9 mouse cellular contexts compared by ENCODE assay signal in the genomic region with DNA sequence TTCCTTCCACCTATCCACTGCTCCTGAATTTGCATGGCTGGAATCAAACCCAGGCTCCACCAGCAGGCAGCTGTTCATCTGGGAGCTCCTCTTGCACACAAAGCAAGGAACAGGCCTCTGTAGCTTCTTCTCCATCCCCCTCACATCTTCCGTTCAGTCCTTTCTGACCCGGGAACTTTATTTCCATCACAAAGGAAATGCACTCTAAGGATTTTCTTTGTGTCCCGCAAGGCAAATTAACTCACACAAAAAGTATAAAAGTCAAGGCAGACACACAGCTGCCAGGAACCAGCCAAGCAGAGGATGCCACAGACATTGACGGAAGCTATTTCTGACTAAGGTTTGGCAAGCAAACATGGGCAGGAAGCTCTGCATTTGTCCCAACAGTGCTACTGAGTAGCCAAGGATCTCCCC. TPM values are rescaled to one million over a fixed set of nuclear protein-coding genes. Genes with fewer than 3 reads are reported as not detected.
DNase-seq lines count a peak whose midpoint lies in the region; ATAC-seq and TF ChIP-seq lines count a peak whose summit lies in the region.
"Had no signal": no experiment of that assay in that cellular context is flagged by ENCODE, and none has a peak within 500 bp of the region (broad histone marks: within the 10 kb centered on the region; RNA-seq: fewer than 3 reads in every experiment).

No protein-coding gene starts in this region.

- no peak for TF ChIP-seq POLR2A in myocyte (IDR thresholded peaks at IDR 0.05; ENCODE audit: insufficient read length, low read depth)

- H3K27me3 ChIP-seq in megakaryocyte, embryonic 14.5 days (replicated peaks) = peaks cover 30% of the 10 kb centered on the region
- H3K27me3 ChIP-seq in forebrain, embryonic 13.5 days = no peaks in the 10 kb centered on the region
- H3K27me3 ChIP-seq in limb, embryonic 10.5 days (ENCODE audit: low read depth, poor library complexity, severe bottlenecking) = no peaks in the 10 kb centered on the region
- no peaks in the 10 kb centered on the region for H3K27me3 ChIP-seq in myocyte (ENCODE audit: control insufficient read depth, insufficient read depth, insufficient read length)

- no peaks in the 10 kb centered on the region for H3K79me2 ChIP-seq in myocyte (ENCODE audit: control insufficient read depth, insufficient read depth)

- DNase-seq in limb, embryonic 10.5 days (ENCODE audit: low spot score) = no peak
- no peak for DNase-seq in thymus, postnatal 36 days
- no peak for DNase-seq in left cerebral cortex, adult 11 months (ENCODE audit: low spot score)
- no peak for DNase-seq in layer of hippocampus, postnatal 14 days (ENCODE audit: low spot score in 2 of 2)

- peaks cover 75% of the 10 kb centered on the region for H3K36me3 ChIP-seq in megakaryocyte, embryonic 14.5 days (replicated peaks; ENCODE audit: low read length)
- H3K36me3 ChIP-seq in forebrain, embryonic 13.5 days (ENCODE audit: poor library complexity, severe bottlenecking) = peaks cover 65% of the 10 kb centered on the region
- peaks cover 96% of the 10 kb centered on the region for H3K36me3 ChIP-seq in limb, embryonic 10.5 days
- H3K36me3 ChIP-seq in myocyte (ENCODE audit: control insufficient read depth, insufficient read depth) = no peaks in the 10 kb centered on the region

- WGBS in forebrain, embryonic 13.5 days = under 1% methylated on average over 4 of the region's 4 CpGs
- WGBS in limb, embryonic 10.5 days = 80% methylated on average over 4 of the region's 4 CpGs

- no peaks in the 10 kb centered on the region for H3K9me3 ChIP-seq in megakaryocyte, embryonic 14.5 days
- no peaks in the 10 kb centered on the region for H3K9me3 ChIP-seq in forebrain, embryonic 13.5 days (replicated peaks)
- no peaks in the 10 kb centered on the region for H3K9me3 ChIP-seq in limb, embryonic 10.5 days (replicated peaks)

- no peak overlapping the region for H3ac ChIP-seq in myocyte (ENCODE audit: control insufficient read depth, insufficient read length)

- 0 out of 2 replicates have a peak overlapping the region, but pooled peaks have one; percentile 4 for H3K4me2 ChIP-seq in forebrain, embryonic 13.5 days
- H3K4me2 ChIP-seq in myocyte (ENCODE audit: low read depth) = peak overlapping the region; percentile 45

- H3K4me3 ChIP-seq in megakaryocyte, embryonic 14.5 days (replicated peaks) = peak overlapping the region; percentile 85
- no peak overlapping the region for H3K4me3 ChIP-seq in forebrain, embryonic 13.5 days
- H3K4me3 ChIP-seq in limb, embryonic 10.5 days = no peak overlapping the region
- H3K4me3 ChIP-seq in myocyte = no peak overlapping the region

- ATAC-seq in megakaryocyte, adult 5-6 weeks (ENCODE audit: poor library complexity, severe bottlenecking) = no peak
- ATAC-seq in forebrain, embryonic 13.5 days = peak; percentile 31; the same call in 1 of the 2 replicates

- H3K27ac ChIP-seq in forebrain, embryonic 13.5 days = peak overlapping the region; percentile 72
- peak overlapping the region; percentile 68 for H3K27ac ChIP-seq in limb, embryonic 10.5 days

- H3K9ac ChIP-seq in forebrain, embryonic 13.5 days = 0 out of 2 replicates have a peak overlapping the region, but pooled peaks have one; percentile 14

- peaks cover 40% of the 10 kb centered on the region for H3K4me1 ChIP-seq in megakaryocyte, embryonic 14.5 days
- H3K4me1 ChIP-seq in forebrain, embryonic 13.5 days = peaks cover 37% of the 10 kb centered on the region
- peaks cover 24% of the 10 kb centered on the region for H3K4me1 ChIP-seq in limb, embryonic 10.5 days

TF ChIP-seq in myocyte, 11 proteins besides CTCF, POLR2A, EP300 and RAD21:
- TF ChIP-seq POLR2AphosphoS2 (IDR thresholded peaks at IDR 0.05; ENCODE audit: insufficient read length, low read depth) = no peak
- TF ChIP-seq MYOD1 (IDR thresholded peaks at IDR 0.05; ENCODE audit: control insufficient read depth in 1 of 3, insufficient read length in 2 of 3, low read depth in 2 of 3) = no peak
- no peak for TF ChIP-seq CEBPB (IDR thresholded peaks at IDR 0.05; ENCODE audit: insufficient read depth, poor library complexity, severe bottlenecking)
- TF ChIP-seq E2F4 (IDR thresholded peaks at IDR 0.05; ENCODE audit: insufficient read depth) = no peak
- TF ChIP-seq REST (IDR thresholded peaks at IDR 0.05; ENCODE audit: insufficient read depth, insufficient read length) = no peak
- TF ChIP-seq SRF (IDR thresholded peaks at IDR 0.05; ENCODE audit: control insufficient read depth, insufficient read length, low read depth) = no peak
- TF ChIP-seq USF1 (IDR thresholded peaks at IDR 0.05; ENCODE audit: low read depth) = no peak
- no peak for TF ChIP-seq TCF3 (IDR thresholded peaks at IDR 0.05; ENCODE audit: insufficient read length, low read depth)
- TF ChIP-seq MYOG (IDR thresholded peaks at IDR 0.05; ENCODE audit: control insufficient read depth in 1 of 3, insufficient read depth in 1 of 3, insufficient read length in 2 of 3, low read depth in 2 of 3) = no peak
- no peak for TF ChIP-seq TCF12 (IDR thresholded peaks at IDR 0.05; ENCODE audit: insufficient read depth, poor library complexity, severe bottlenecking)
- no peak for TF ChIP-seq MAX (IDR thresholded peaks at IDR 0.05; ENCODE audit: low read depth)

RNA-seq across cellular contexts. Expression of a gene that starts 18.6 kb away (rescaled TPM):
- polyA plus RNA-seq in megakaryocyte, embryonic 14.5 days (2012; ENCODE audit: insufficient read depth, low replicate concordance) = 1.9 and 3.4 TPM in 2 replicates
- 17.0 and 24.1 TPM in 2 replicates for total RNA-seq in megakaryocyte, adult 5-6 weeks (2015)
- total RNA-seq in megakaryocyte, adult 5-6 weeks (2017) = 30.2 and 42.0 TPM in 2 replicates
- 76.4 and 80.6 TPM in 2 replicates for polyA plus RNA-seq in forebrain, embryonic 13.5 days (2015; fragmentation: Nextera tagmentation; extraction: Ambion mirVana)
- 78.4 and 80.2 TPM in 2 replicates for polyA plus RNA-seq in limb, embryonic 10.5 days (2016; fragmentation: Nextera tagmentation; extraction: Ambion mirVana)
- polyA plus RNA-seq in myocyte (2012; fragmentation: generic; extraction: Trizol) = 4.8 TPM
- total RNA-seq in layer of hippocampus, postnatal 14 days (2021) = 10 to 100 TPM; 57.0 to 59.4 TPM

RNA-seq across cellular contexts. Expression of a gene that starts 36.9 kb away (rescaled TPM):
- polyA plus RNA-seq in megakaryocyte, embryonic 14.5 days (2012; ENCODE audit: insufficient read depth, low replicate concordance) = not detected in 2 replicates
- not detected in 2 replicates for total RNA-seq in megakaryocyte, adult 5-6 weeks (2015)
- total RNA-seq in megakaryocyte, adult 5-6 weeks (2017) = not detected in 2 replicates
- not detected in 2 replicates for polyA plus RNA-seq in forebrain, embryonic 13.5 days (2015; fragmentation: Nextera tagmentation; extraction: Ambion mirVana)
- polyA plus RNA-seq in limb, embryonic 10.5 days (2016; fragmentation: Nextera tagmentation; extraction: Ambion mirVana) = not detected in 2 replicates
- polyA plus RNA-seq in myocyte (2012; fragmentation: generic; extraction: Trizol) = not detected
- not detected for total RNA-seq in layer of hippocampus, postnatal 14 days (2021)
- polyA plus RNA-seq: large intestine, adult 2 months had no signal

RNA-seq across cellular contexts. Expression of a gene that starts 53.1 kb away (rescaled TPM):
- not detected in 2 replicates for polyA plus RNA-seq in megakaryocyte, embryonic 14.5 days (2012; ENCODE audit: insufficient read depth, low replicate concordance)
- total RNA-seq in megakaryocyte, adult 5-6 weeks (2015) = 0.04 and 0.78 TPM in 2 replicates
- not detected in 2 replicates for total RNA-seq in megakaryocyte, adult 5-6 weeks (2017)
- polyA plus RNA-seq in forebrain, embryonic 13.5 days (2015; fragmentation: Nextera tagmentation; extraction: Ambion mirVana) = 0.05 TPM in 1 of 2 replicates, not detected in the other
- 0.05 TPM in 1 of 2 replicates, not detected in the other for polyA plus RNA-seq in limb, embryonic 10.5 days (2016; fragmentation: Nextera tagmentation; extraction: Ambion mirVana)
- not detected for polyA plus RNA-seq in myocyte (2012; fragmentation: generic; extraction: Trizol)
- under 1 TPM; 0.12 to 0.26 TPM for total RNA-seq in layer of hippocampus, postnatal 14 days (2021)
- polyA plus RNA-seq: large intestine, adult 2 months had no signal

RNA-seq across cellular contexts. Expression of a gene that starts 55.1 kb away (rescaled TPM):
- polyA plus RNA-seq in megakaryocyte, embryonic 14.5 days (2012; ENCODE audit: insufficient read depth, low replicate concordance) = not detected in 2 replicates
- total RNA-seq in megakaryocyte, adult 5-6 weeks (2015) = not detected in 2 replicates
- not detected in 2 replicates for total RNA-seq in megakaryocyte, adult 5-6 weeks (2017)
- not detected in 2 replicates for polyA plus RNA-seq in forebrain, embryonic 13.5 days (2015; fragmentation: Nextera tagmentation; extraction: Ambion mirVana)
- not detected in 2 replicates for polyA plus RNA-seq in limb, embryonic 10.5 days (2016; fragmentation: Nextera tagmentation; extraction: Ambion mirVana)
- not detected for polyA plus RNA-seq in myocyte (2012; fragmentation: generic; extraction: Trizol)
- total RNA-seq in layer of hippocampus, postnatal 14 days (2021) = under 1 TPM in 1 of 2 experiments, not detected in 1; 0.18 TPM
- polyA plus RNA-seq: large intestine, adult 2 months had no signal

Comparison
In these comparisons a context has a peak if more than half of its experiments do, and no peak if none do; other contexts are left out.
1. RNA of a gene that starts 18.6 kb away (polyA plus RNA-seq): 78.4 to 80.2 TPM in limb, embryonic 10.5 days and 76.4 to 80.6 TPM in forebrain, embryonic 13.5 days; 4.8 TPM in myocyte (single experiment) and 1.9 to 3.4 TPM in megakaryocyte, embryonic 14.5 days; every median in the first group is over 10 times any median in the second.